Mouse (Mus musculus) liver, embryonic 14.5 days (tissue): ENCODE data around the gene Syt1.

ENCODE experiments used
- CTCF ChIP-seq: IDR thresholded peaks from 2 replicates; pipeline ENCODE4 v1.5.1; 2016; ENCODE audit warnings: antibody characterized with exemption, low read depth, control low read depth
- EP300 ChIP-seq: IDR thresholded peaks from 2 replicates; pipeline ENCODE4 v1.6.1; 2016; ENCODE audit warnings: antibody characterized with exemption, low read depth

DNA sequence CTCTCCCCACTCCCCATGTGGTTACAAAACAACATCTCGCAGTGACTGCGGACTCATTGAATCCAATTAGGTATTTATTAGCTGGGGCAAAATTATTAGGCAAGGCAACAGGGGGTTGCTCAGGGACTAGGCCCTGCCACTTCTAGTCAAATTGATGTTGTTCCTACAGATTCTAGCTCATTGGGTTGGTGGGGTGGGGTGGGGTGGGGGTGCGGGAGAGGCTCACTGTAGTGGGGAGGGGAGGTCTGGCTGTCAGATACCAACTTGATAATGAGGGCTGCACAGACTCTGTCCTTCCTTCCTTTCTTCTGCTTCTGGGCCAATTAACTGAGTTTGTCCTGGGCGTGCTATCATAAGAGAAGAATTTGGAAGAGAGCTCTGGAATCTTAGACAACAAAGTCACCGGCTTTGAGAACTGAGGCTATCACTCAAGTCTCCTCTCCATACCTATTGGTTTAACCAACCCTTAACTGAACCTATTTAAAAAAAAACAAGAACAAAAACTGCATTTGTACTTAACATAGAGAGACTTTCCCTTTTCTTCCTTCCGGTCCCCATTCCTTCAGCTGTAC, 441.1 kb downstream of the Syt1 start:
- TF ChIP-seq CTCF (no peak), EP300 (no peak)
